Mouse (Mus musculus) forebrain, embryonic 13.5 days (tissue): Measurements from ENCODE around the gene Tmem255b. TPM values are rescaled to one million over a fixed set of nuclear protein-coding genes. Genes with fewer than 3 reads are reported as not detected.

Experiments used
- ATAC-seq: fragments of 200-750 bp; cut with Nextera tagmentation; 2 replicates; pipeline ENCODE4 v1.8.0; 2017
- H3K27ac ChIP-seq: fragments of 300-500 bp; sonication (generic); 2 replicates; pipeline ENCODE4 v1.5.1; 2015; ENCODE audit warnings: inconsistent platforms, mild to moderate bottlenecking, moderate library complexity
- H3K27me3 ChIP-seq: fragments of 300-500 bp; sonication (generic); 2 replicates; pipeline ENCODE4 v1.6.1; 2015; ENCODE audit warnings: mild to moderate bottlenecking, inconsistent platforms
- H3K36me3 ChIP-seq: fragments of 300-500 bp; sonication (generic); 2 replicates; pipeline ENCODE4 v1.6.1; 2015; ENCODE audit warnings: mild to moderate bottlenecking, inconsistent platforms; ENCODE audit not compliant: poor library complexity, severe bottlenecking
- H3K4me1 ChIP-seq: fragments of 300-500 bp; sonication (generic); 2 replicates; pipeline ENCODE4 v1.6.1; 2015; ENCODE audit warnings: inconsistent platforms
- H3K4me2 ChIP-seq: fragments of 300-500 bp; sonication (generic); 2 replicates; pipeline ENCODE4 v1.6.1; 2015; ENCODE audit warnings: inconsistent platforms, mild to moderate bottlenecking, moderate library complexity
- H3K4me3 ChIP-seq: fragments of 300-500 bp; sonication (generic); 2 replicates; pipeline ENCODE4 v1.5.1; 2015; ENCODE audit warnings: mild to moderate bottlenecking, inconsistent platforms
- H3K9ac ChIP-seq: fragments of 300-500 bp; sonication (generic); 2 replicates; pipeline ENCODE4 v1.6.1; 2015; ENCODE audit warnings: mild to moderate bottlenecking, inconsistent platforms
- H3K9me3 ChIP-seq: fragments of 300-500 bp; sonication (generic); replicated peaks from 2 replicates; pipeline ENCODE4 v1.6.1; 2016; ENCODE audit warnings: inconsistent platforms
- WGBS: fragments of 180-500 bp; shearing (Covaris S2); methylation state at CpG from one replicate; pipeline ENCODE4 v1.1.7; 2015; 5-methylcytosine and 5-hydroxymethylcytosine counted together
- polyA plus RNA-seq: library from polyadenylated mRNA; unstranded; fragments of >200 nt; fragmentation: Nextera tagmentation; extraction: Ambion mirVana; gene quantifications from 2 replicates; pipeline ENCODE4 v1.2.1, GENCODE M21; 2015

Tmem255b gene
- not detected in 2 replicates for polyA plus RNA-seq

GRCm38 (mm10) chr8:13434889-13435288 lies at the start of gene Tmem255b:
Gene Tmem255b (plus strand): TSS chr8:13435189.
- peaks cover 41% of the 10 kb centered on the region for H3K27me3 ChIP-seq
- no peaks in the 10 kb centered on the region for H3K4me1 ChIP-seq
- no peaks in the 10 kb centered on the region for H3K36me3 ChIP-seq
- H3K4me3 ChIP-seq = no peak within 1 kb of the TSS
- 14% methylated on average over 10 of the region's 10 CpGs for WGBS
- no peak within 1 kb of the TSS for H3K27ac ChIP-seq
- peak within 1 kb of the TSS; percentile 15 for H3K4me2 ChIP-seq
- no peak for ATAC-seq
- no peak within 1 kb of the TSS for H3K9ac ChIP-seq
- no peaks in the 10 kb centered on the region for H3K9me3 ChIP-seq

DNA sequence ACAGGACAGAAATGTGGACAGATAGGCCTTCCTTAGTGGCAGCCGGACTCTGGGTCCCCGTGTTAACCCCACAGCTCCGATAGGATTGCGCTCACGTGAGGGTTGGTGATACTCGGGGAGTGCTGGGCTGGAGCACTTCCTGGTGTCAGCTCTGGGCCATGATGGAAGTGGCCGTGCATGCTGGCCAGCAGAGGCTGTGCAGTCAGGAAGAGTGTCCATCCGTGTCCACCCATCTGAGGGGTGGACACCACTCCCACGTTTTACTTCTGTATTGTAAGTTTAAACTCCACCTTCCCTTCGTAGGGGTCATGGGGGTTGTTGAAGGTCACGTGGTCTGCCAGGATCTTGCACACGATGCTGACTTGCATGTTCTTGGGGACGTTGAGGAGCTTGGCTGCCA lies 48.6 kb upstream of the Tmem255b start:
- Histone ChIP-seq H3K9me3 (no peaks in the 10 kb centered on the region), H3K4me2 (no peak overlapping the region), H3K27me3 (no peaks in the 10 kb centered on the region), H3K9ac (no peak overlapping the region), H3K4me3 (no peak overlapping the region), H3K27ac (no peak overlapping the region), H3K36me3 (no peaks in the 10 kb centered on the region), H3K4me1 (no peaks in the 10 kb centered on the region)
- 82% methylated on average over 13 of the region's 13 CpGs for WGBS
- ATAC-seq = no peak

DNA sequence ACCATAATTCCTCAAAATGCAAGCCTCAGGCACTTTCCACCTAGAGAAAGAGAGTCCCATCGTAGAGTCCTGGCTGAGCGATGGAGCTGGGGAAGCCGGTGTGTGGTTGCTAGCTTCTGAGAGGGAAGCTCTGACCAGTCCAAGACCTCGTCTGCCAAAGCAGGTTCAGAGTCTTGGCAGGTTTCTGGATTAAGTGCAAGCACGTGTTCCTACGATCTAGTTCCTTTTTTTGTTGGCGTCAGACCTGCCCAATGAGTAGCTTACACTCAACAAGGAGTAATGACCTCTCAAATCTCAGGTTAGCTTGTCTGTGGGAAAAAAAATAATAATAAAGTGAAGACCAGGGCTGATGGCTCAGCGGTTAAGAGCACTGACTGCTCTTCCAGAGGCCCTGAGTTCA lies 47.3 kb upstream of the Tmem255b start:
- H3K9ac ChIP-seq = no peak overlapping the region
- no peak overlapping the region for H3K4me3 ChIP-seq
- H3K27ac ChIP-seq = no peak overlapping the region
- H3K9me3 ChIP-seq = no peaks in the 10 kb centered on the region
- H3K4me1 ChIP-seq = no peaks in the 10 kb centered on the region
- H3K4me2 ChIP-seq = no peak overlapping the region
- no peak for ATAC-seq
- H3K36me3 ChIP-seq = no peaks in the 10 kb centered on the region
- 83% methylated on average over 8 of the region's 8 CpGs for WGBS
- no peaks in the 10 kb centered on the region for H3K27me3 ChIP-seq

DNA sequence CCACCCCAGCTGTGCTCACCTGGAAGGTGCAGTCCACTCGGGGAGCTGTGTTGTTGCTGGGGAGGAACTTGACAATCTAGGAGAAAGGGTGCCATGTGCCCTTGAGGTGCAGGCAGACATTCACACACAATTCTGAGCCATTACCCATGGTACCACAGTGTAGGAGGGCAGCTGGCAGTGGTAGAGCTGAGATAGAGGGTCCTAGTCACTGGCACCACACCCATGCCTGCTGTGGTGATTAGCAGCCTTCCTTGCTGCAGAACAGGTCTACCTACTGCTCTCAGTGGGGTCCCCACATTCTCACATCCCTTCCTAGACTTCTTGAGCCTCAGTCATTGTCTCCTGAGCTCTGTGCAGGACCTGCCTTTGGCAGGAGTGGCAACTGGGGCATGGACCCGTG lies 46.2 kb upstream of the Tmem255b start:
- H3K4me2 ChIP-seq = no peak overlapping the region
- H3K9me3 ChIP-seq = no peaks in the 10 kb centered on the region
- no peak overlapping the region for H3K9ac ChIP-seq
- no peaks in the 10 kb centered on the region for H3K36me3 ChIP-seq
- ATAC-seq = no peak
- no peak overlapping the region for H3K4me3 ChIP-seq
- H3K27me3 ChIP-seq = no peaks in the 10 kb centered on the region
- 87% methylated on average over 2 of the region's 2 CpGs for WGBS
- no peak overlapping the region for H3K27ac ChIP-seq
- H3K4me1 ChIP-seq = no peaks in the 10 kb centered on the region

- no peaks in the 10 kb centered on the region for H3K27me3 ChIP-seq
- H3K9ac ChIP-seq = no peak overlapping the region
- no peak for ATAC-seq
- H3K27ac ChIP-seq = no peak overlapping the region
- 91% methylated on average over 7 of the region's 7 CpGs for WGBS
- no peaks in the 10 kb centered on the region for H3K36me3 ChIP-seq
- no peak overlapping the region for H3K4me3 ChIP-seq
- no peaks in the 10 kb centered on the region for H3K4me1 ChIP-seq
- no peaks in the 10 kb centered on the region for H3K9me3 ChIP-seq
- H3K4me2 ChIP-seq = no peak overlapping the region
These were observed 41.1 kb upstream of the Tmem255b start for GRCm38 (mm10) chr8:13393869-13394268.

GRCm38 (mm10) chr8:13396725-13397124 lies 38.3 kb upstream of the Tmem255b start, which contains the start of gene Atp4b:
Gene Atp4b (minus strand): TSS chr8:13396825.
- H3K4me3 ChIP-seq = no peak within 1 kb of the TSS
- WGBS = 77% methylated on average over 5 of the region's 5 CpGs

DNA sequence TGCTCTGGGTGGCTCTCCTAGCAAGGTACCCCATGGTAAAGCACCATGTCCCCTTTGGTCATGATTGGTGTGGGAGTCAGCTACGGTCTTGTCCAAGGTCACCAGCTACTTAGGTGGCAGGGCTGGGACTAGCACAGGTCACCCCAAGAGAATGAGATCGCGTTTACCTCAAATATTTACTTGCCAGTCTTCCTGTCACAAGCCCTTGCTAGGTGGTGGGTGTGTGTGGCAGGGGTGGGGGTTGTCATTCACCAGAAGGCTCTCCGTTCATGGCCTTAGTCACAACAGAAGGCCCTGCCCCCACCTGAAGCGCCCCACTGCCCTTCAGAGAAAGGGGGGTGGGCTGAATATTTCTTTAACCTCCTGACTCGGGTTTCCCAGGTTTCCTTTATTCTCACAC lies 31.5 kb upstream of the Tmem255b start:
- Histone ChIP-seq H3K4me2 (no peak overlapping the region), H3K9me3 (no peaks in the 10 kb centered on the region), H3K4me3 (no peak overlapping the region), H3K9ac (no peak overlapping the region), H3K27me3 (no peaks in the 10 kb centered on the region), H3K27ac (no peak overlapping the region), H3K4me1 (peaks cover 5% of the 10 kb centered on the region; the same call in 1 of the 2 replicates), H3K36me3 (no peaks in the 10 kb centered on the region)
- 76% methylated on average over 6 of the region's 6 CpGs for whole genome bisulfite sequencing
- ATAC-seq = no peak

More at GRCm38 (mm10) chr8:13396725-13397124, 38.3 kb upstream of the Tmem255b start, which contains the start of gene Atp4b:
- no peak within 1 kb of the TSS for H3K27ac ChIP-seq
- no peaks in the 10 kb centered on the region for H3K9me3 ChIP-seq
- no peaks in the 10 kb centered on the region for H3K27me3 ChIP-seq
- no peak within 1 kb of the TSS for H3K4me2 ChIP-seq
- no peak for ATAC-seq
- no peak within 1 kb of the TSS for H3K9ac ChIP-seq
- no peaks in the 10 kb centered on the region for H3K36me3 ChIP-seq
- no peaks in the 10 kb centered on the region for H3K4me1 ChIP-seq

- no peak within 1 kb of the TSS for H3K9ac ChIP-seq
- ATAC-seq = no peak
- H3K27ac ChIP-seq = no peak within 1 kb of the TSS
- H3K4me2 ChIP-seq = no peak within 1 kb of the TSS
- no peaks in the 10 kb centered on the region for H3K9me3 ChIP-seq
- no peaks in the 10 kb centered on the region for H3K27me3 ChIP-seq
- peaks cover 5% of the 10 kb centered on the region; the same call in 1 of the 2 replicates for H3K4me1 ChIP-seq
- 79% methylated on average over 5 of the region's 5 CpGs for WGBS
- no peaks in the 10 kb centered on the region for H3K36me3 ChIP-seq
- H3K4me3 ChIP-seq = no peak within 1 kb of the TSS
These were observed 30.3 kb upstream of the Tmem255b start, which contains the start of gene Grk1 for GRCm38 (mm10) chr8:13404666-13405131. Gene Grk1 (plus strand): TSS chr8:13405081.

- Histone ChIP-seq H3K4me3 (no peak overlapping the region), H3K4me2 (no peak overlapping the region), H3K4me1 (peaks cover 5% of the 10 kb centered on the region; the same call in 1 of the 2 replicates)
These were observed 29.0 kb upstream of the Tmem255b start for GRCm38 (mm10) chr8:13406011-13406410.

DNA sequence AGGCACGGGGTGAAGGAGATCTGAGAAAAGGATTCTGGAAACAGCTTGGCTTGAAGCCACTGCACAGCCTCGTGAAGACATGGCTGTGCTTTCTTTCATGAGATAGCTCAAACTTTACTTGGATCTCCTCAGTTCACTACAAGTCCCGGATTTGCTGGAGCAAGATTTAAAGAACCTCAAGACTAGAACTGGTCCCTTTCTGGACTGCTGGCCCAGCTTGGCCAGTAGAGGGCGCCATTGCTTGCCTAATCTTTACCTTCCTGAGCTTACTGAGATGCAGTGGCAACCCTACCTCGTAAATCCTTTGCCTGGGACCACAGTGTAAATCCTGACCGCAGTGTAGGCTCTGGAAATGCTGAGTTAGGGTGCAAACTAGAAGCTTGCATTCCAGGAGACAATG lies 23.4 kb upstream of the Tmem255b start:
- 33% methylated on average over 6 of the region's 6 CpGs for WGBS
- Histone ChIP-seq H3K27ac (no peak overlapping the region), H3K9me3 (no peaks in the 10 kb centered on the region), H3K4me3 (no peak overlapping the region), H3K4me1 (no peaks in the 10 kb centered on the region), H3K4me2 (no peak overlapping the region), H3K36me3 (no peaks in the 10 kb centered on the region), H3K9ac (no peak overlapping the region), H3K27me3 (no peaks in the 10 kb centered on the region)
- 0 out of 2 replicates have a peak, but pooled peaks have one; percentile 57 for ATAC-seq

More at GRCm38 (mm10) chr8:13406011-13406410, 29.0 kb upstream of the Tmem255b start:
- 54% methylated on average over 5 of the region's 5 CpGs for WGBS
- Histone ChIP-seq H3K36me3 (no peaks in the 10 kb centered on the region), H3K27ac (no peak overlapping the region), H3K9me3 (no peaks in the 10 kb centered on the region), H3K9ac (no peak overlapping the region), H3K27me3 (no peaks in the 10 kb centered on the region)
- ATAC-seq = no peak

DNA sequence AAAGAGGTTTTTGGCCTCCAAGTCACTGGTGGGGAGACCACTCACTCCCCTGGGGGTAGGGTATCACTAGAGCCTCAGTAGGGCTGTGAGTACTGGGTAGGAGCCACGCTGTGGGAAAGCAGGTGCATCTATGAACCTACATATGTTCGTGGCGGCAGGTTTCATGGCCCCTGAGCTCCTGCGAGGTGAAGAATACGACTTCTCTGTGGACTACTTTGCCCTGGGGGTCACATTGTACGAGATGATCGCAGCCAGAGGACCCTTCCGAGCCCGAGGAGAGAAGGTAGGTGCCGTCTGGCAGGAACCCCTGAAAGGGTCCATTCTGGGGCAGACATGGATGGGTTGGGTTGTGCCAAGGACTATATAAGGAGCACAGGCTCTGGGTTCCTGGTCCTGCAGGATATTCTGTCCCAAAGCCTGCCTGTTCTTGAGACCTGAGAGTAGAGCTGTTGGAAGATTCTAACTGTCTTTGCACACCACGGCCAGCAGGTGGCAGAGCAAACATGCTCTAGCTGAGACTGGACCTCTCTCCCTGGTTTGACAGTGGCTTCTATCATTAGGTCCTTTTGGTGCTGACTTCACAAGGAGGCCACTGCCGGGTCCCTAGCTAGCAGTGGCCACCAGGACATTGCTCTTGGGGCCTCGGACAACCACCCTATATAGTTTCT lies 22.0 kb upstream of the Tmem255b start:
- no peaks in the 10 kb centered on the region for H3K4me1 ChIP-seq
- no peak overlapping the region for H3K27ac ChIP-seq
- H3K4me3 ChIP-seq = no peak overlapping the region
- H3K9me3 ChIP-seq = no peaks in the 10 kb centered on the region
- H3K9ac ChIP-seq = no peak overlapping the region
- H3K4me2 ChIP-seq = no peak overlapping the region
- H3K27me3 ChIP-seq = no peaks in the 10 kb centered on the region
- no peaks in the 10 kb centered on the region for H3K36me3 ChIP-seq
- WGBS = 62% methylated on average over 13 of the region's 13 CpGs
- no peak for ATAC-seq

DNA sequence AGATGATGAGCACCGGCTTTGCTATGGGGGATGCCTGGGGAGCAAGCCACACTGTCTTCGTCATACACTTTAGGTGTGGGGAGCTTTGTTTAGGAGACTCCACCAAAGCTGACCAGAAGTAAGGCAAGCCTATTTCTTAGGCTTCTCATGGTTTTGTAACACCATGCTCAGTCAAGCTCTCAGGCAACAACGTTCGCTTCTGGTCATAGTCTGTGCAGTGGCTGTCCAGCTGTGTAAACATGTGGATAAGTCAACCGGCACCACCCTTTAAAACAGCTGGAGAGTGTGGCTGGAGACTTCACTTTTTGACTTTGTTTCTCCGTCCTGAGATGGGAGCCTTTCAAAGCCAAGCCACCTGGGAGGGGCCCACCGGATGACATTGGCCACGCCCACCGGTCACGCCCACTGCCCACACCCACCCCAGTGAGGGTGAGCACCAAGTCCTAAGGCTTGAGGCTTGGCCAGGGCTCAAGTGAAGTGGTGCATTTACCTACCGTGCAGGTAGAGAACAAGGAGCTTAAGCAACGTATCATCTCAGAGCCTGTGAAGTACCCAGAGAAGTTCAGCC lies 21.1 kb upstream of the Tmem255b start:
- no peak for ATAC-seq
- H3K27ac ChIP-seq = no peak overlapping the region
- no peak overlapping the region for H3K9ac ChIP-seq
- no peaks in the 10 kb centered on the region for H3K36me3 ChIP-seq
- H3K4me2 ChIP-seq = no peak overlapping the region
- H3K4me3 ChIP-seq = no peak overlapping the region
- WGBS = 58% methylated on average over 12 of the region's 12 CpGs
- no peaks in the 10 kb centered on the region for H3K9me3 ChIP-seq
- no peaks in the 10 kb centered on the region for H3K4me1 ChIP-seq
- no peaks in the 10 kb centered on the region for H3K27me3 ChIP-seq
